Mouse (Mus musculus): ENCODE measurements around the gene Apoa2. TPM values are rescaled to one million over a fixed set of nuclear protein-coding genes. Genes with fewer than 3 reads are reported as not detected.
A peak's percentile ranks its signal among the peaks of the same experiment; 100 is the strongest.

The Apoa2 gene
- polyA plus RNA-seq, 1 experiment from 2014 or later: 347 TPM

DNA sequence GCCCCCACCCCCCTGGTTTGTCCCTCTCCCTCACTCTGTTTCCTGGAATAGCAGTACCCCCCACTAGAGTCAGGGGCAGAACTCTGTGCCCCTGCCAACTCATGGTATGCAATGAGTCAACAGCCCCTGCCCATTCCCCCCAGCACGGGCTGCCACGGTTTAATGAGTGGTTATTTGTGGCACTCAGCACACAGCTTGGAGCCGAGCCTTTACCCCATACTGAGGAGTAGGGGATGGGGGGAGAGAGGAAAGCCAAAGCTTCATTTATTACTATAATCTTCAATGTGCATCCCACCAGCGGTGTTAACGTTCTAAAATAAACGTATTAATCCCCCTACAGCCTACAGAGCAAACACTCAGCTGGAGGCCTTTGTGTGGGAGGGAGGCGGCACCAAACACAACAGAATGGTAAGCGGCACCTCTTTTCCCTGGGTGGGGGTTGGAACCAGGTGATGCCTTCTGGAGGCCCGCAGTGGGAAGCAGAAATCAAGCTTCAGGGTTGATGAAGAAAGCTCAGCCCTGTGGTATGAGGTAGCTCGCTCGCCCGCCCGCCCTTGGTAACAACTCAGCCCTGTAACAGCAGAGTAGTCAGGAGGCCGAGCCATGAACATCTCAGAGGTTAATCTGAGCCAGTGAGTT, 35.3 kb upstream of the Apoa2 start:
- 41% methylated on average over 14 of the region's 14 CpGs for WGBS
- Histone ChIP-seq H3K36me3 (ENCODE audit: control insufficient read depth, insufficient read depth, low read length) (no peaks in the 10 kb centered on the region), H3K27me3 (ENCODE audit: control insufficient read depth, insufficient read depth, low read length) (peaks cover 6% of the 10 kb centered on the region; the same call in 1 of the 2 replicates), H3K4me2 (ENCODE audit: low read depth, low read length) (peak overlapping the region; percentile 25; the same call in 1 of the 2 replicates), H3K4me1 (ENCODE audit: control insufficient read depth, insufficient read depth, low read length) (peaks cover 31% of the 10 kb centered on the region), H3K9ac (ENCODE audit: low read length) (peak overlapping the region; percentile 33; the same call in 1 of the 2 replicates), H3K27ac (ENCODE audit: low read length) (peak overlapping the region; percentile 63), H3K9me3 (replicated peaks; ENCODE audit: control insufficient read depth, low read length) (no peaks in the 10 kb centered on the region), H3K4me3 (replicated peaks; ENCODE audit: low read length) (no peak overlapping the region)
- peak; percentile 69; the same call in 1 of the 2 replicates for ATAC-seq (ENCODE audit: insufficient read depth, low FRiP score)

DNA sequence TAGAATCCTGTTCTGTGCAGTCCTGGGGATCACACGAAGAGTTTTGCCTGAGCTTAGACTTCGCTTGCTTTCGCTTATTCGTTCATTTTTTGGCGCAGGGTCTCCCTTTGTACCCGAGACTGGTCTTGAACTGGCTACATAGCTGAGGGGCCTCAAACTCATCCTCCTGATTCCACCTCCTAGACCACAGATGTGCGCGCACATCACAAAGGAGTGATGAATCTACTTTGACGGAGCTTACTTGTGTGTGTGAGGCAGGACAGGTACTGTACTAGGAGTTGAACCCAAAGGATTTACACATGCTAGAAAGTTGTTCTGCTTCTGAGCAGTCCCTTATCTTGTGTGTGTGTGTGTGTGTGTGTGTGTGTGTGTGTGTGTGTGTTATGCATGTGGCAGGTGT, 34.0 kb upstream of the Apoa2 start:
- Histone ChIP-seq H3K4me3 (replicated peaks; ENCODE audit: low read length) (no peak overlapping the region), H3K4me1 (ENCODE audit: control insufficient read depth, insufficient read depth, low read length) (peaks cover 35% of the 10 kb centered on the region), H3K27me3 (ENCODE audit: control insufficient read depth, insufficient read depth, low read length) (peaks cover 17% of the 10 kb centered on the region), H3K4me2 (ENCODE audit: low read depth, low read length) (no peak overlapping the region), H3K36me3 (ENCODE audit: control insufficient read depth, insufficient read depth, low read length) (no peaks in the 10 kb centered on the region), H3K27ac (ENCODE audit: low read length) (no peak overlapping the region), H3K9ac (ENCODE audit: low read length) (no peak overlapping the region), H3K9me3 (replicated peaks; ENCODE audit: control insufficient read depth, low read length) (no peaks in the 10 kb centered on the region)
- ATAC-seq (ENCODE audit: insufficient read depth, low FRiP score): no peak
- WGBS: 96% methylated on average over 9 of the region's 9 CpGs

DNA sequence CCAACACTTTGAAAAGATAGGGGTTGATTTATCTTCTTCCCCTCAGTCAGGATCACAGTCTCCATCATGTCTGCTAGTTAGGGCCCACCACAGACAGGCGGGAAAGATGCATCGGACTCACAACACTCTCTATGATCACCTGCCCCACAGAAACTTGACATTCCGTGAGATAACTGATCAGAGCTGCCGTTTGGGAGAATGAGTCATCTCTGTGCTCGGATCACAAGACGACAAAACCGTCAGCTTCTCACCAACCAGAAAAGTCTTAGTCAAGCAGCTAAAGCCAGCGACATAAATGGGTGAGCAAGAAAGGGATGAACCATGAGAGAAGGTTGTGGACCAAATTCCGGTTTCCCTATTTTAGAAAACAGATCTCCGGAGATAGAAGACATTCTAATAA, 32.6 kb upstream of the Apoa2 start:
- H3K9me3 ChIP-seq (replicated peaks; ENCODE audit: control insufficient read depth, low read length): no peaks in the 10 kb centered on the region

GRCm38 (mm10) chr1:171193093-171193840, 31.6 kb upstream of the Apoa2 start:
- no peak overlapping the region for H3K27ac ChIP-seq (ENCODE audit: low read length)
- 11% methylated on average over 18 of the region's 18 CpGs for WGBS
- no peaks in the 10 kb centered on the region for H3K9me3 ChIP-seq (replicated peaks; ENCODE audit: control insufficient read depth, low read length)
- H3K4me3 ChIP-seq (replicated peaks; ENCODE audit: low read length): peak overlapping the region; percentile 22
- H3K27me3 ChIP-seq (ENCODE audit: control insufficient read depth, insufficient read depth, low read length): peaks cover 19% of the 10 kb centered on the region
- H3K4me2 ChIP-seq (ENCODE audit: low read depth, low read length): peak overlapping the region; percentile 46
- H3K9ac ChIP-seq (ENCODE audit: low read length): peak overlapping the region; percentile 40; the same call in 1 of the 2 replicates
- no peak for ATAC-seq (ENCODE audit: insufficient read depth, low FRiP score)
- H3K4me1 ChIP-seq (ENCODE audit: control insufficient read depth, insufficient read depth, low read length): peaks cover 35% of the 10 kb centered on the region
- H3K36me3 ChIP-seq (ENCODE audit: control insufficient read depth, insufficient read depth, low read length): no peaks in the 10 kb centered on the region

More for the DNA sequence above, 32.6 kb upstream of the Apoa2 start:
- Histone ChIP-seq H3K4me1 (ENCODE audit: control insufficient read depth, insufficient read depth, low read length) (peaks cover 35% of the 10 kb centered on the region), H3K36me3 (ENCODE audit: control insufficient read depth, insufficient read depth, low read length) (no peaks in the 10 kb centered on the region), H3K27me3 (ENCODE audit: control insufficient read depth, insufficient read depth, low read length) (peaks cover 19% of the 10 kb centered on the region), H3K9ac (ENCODE audit: low read length) (no peak overlapping the region), H3K4me2 (ENCODE audit: low read depth, low read length) (no peak overlapping the region), H3K4me3 (replicated peaks; ENCODE audit: low read length) (no peak overlapping the region), H3K27ac (ENCODE audit: low read length) (no peak overlapping the region)
- ATAC-seq (ENCODE audit: insufficient read depth, low FRiP score): no peak
- 55% methylated on average over 10 of the region's 10 CpGs for WGBS

GRCm38 (mm10) chr1:171193911-171194830, 30.7 kb upstream of the Apoa2 start:
- WGBS: 33% methylated on average over 11 of the region's 11 CpGs
- Histone ChIP-seq H3K9ac (ENCODE audit: low read length) (no peak overlapping the region), H3K27ac (ENCODE audit: low read length) (no peak overlapping the region), H3K4me3 (replicated peaks; ENCODE audit: low read length) (no peak overlapping the region), H3K9me3 (replicated peaks; ENCODE audit: control insufficient read depth, low read length) (no peaks in the 10 kb centered on the region), H3K4me2 (ENCODE audit: low read depth, low read length) (peak overlapping the region; percentile 84), H3K36me3 (ENCODE audit: control insufficient read depth, insufficient read depth, low read length) (no peaks in the 10 kb centered on the region), H3K27me3 (ENCODE audit: control insufficient read depth, insufficient read depth, low read length) (peaks cover 19% of the 10 kb centered on the region), H3K4me1 (ENCODE audit: control insufficient read depth, insufficient read depth, low read length) (peaks cover 26% of the 10 kb centered on the region)
- no peak for ATAC-seq (ENCODE audit: insufficient read depth, low FRiP score)

DNA sequence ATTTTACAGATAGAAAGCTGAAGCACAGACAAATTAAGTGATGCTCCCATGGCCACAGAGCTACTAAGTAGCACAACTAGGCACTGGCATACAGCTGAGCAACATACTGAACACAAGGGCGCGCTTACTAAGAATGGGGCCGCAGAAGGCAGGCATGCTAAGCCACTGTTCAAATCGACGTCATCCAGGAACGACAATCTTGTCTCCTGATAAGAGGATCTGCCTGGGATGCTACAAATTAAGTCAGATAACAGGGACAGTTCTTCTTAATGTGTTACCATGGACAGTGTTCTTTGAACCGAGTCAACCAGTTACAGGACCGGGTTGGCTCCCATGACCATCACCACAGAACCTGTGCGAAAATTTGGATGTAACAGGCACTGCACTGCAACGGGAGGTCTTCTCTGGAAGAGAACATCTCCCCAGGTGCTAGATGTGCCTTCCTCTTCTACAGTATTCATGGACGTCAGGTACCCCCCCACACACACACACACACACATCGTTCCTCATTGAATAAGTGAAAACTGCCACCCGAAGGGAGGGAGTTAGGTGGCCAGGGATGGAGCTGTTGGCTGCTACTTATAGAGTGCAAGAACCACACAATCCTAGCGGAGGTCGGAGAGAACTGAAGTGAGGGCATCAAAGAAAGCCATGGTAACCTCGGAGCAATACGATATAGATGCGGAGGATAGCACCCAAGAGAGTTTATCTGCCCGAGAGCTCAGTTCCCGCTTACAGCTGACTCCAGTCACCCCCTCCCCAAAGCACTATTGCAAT, 29.6 kb upstream of the Apoa2 start:
- no peak for ATAC-seq (ENCODE audit: insufficient read depth, low FRiP score)
- peaks cover 18% of the 10 kb centered on the region for H3K4me1 ChIP-seq (ENCODE audit: control insufficient read depth, insufficient read depth, low read length)
- WGBS: 13% methylated on average over 20 of the region's 20 CpGs

DNA sequence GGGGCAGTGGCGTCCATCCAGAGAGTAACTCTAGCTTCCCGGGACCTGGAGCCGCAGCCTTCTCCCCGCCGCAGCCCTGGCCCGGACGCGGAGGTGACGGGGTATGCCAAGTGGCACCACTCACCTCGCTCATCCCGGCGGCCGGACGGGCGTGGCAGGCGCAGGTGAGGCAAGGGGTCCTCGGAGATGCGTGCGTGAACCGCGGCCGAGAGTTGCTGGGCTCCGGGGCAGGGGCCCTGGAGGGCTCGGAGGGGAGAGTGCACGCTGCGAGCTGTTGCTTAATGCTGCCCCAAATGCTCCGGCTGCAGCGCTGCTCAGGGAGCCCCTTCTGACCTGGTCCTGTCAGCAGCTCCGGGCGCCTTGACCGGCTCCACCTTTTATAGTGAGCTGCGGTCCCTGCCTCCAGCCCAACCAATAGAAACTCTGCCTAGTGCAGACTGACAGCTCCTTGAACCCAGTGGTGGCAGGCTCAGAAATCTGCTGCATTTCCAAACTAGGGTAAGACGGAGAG, 28.9 kb upstream of the Apoa2 start, which contains the start of gene Pcp4l1:
Gene Pcp4l1 (minus strand): TSS at position 382 of the 511 bp plus-strand sequence.
- Histone ChIP-seq H3K27me3 (ENCODE audit: control insufficient read depth, insufficient read depth, low read length) (peaks cover 19% of the 10 kb centered on the region), H3K9ac (ENCODE audit: low read length) (peak within 1 kb of the TSS; percentile 63), H3K4me1 (ENCODE audit: control insufficient read depth, insufficient read depth, low read length) (peaks cover 18% of the 10 kb centered on the region), H3K36me3 (ENCODE audit: control insufficient read depth, insufficient read depth, low read length) (no peaks in the 10 kb centered on the region), H3K4me2 (ENCODE audit: low read depth, low read length) (peak within 1 kb of the TSS; percentile 84), H3K9me3 (replicated peaks; ENCODE audit: control insufficient read depth, low read length) (no peaks in the 10 kb centered on the region), H3K27ac (ENCODE audit: low read length) (no peak within 1 kb of the TSS), H3K4me3 (replicated peaks; ENCODE audit: low read length) (peak within 1 kb of the TSS; percentile 56)
- ATAC-seq (ENCODE audit: insufficient read depth, low FRiP score): peak; percentile 82; the same call in 1 of the 2 replicates
- WGBS: under 1% methylated on average over 33 of the region's 33 CpGs

More for the DNA sequence above, 29.6 kb upstream of the Apoa2 start:
- Histone ChIP-seq H3K9me3 (replicated peaks; ENCODE audit: control insufficient read depth, low read length) (no peaks in the 10 kb centered on the region), H3K9ac (ENCODE audit: low read length) (peak overlapping the region; percentile 63), H3K4me3 (replicated peaks; ENCODE audit: low read length) (peak overlapping the region; percentile 56), H3K27me3 (ENCODE audit: control insufficient read depth, insufficient read depth, low read length) (peaks cover 19% of the 10 kb centered on the region), H3K36me3 (ENCODE audit: control insufficient read depth, insufficient read depth, low read length) (no peaks in the 10 kb centered on the region), H3K27ac (ENCODE audit: low read length) (no peak overlapping the region), H3K4me2 (ENCODE audit: low read depth, low read length) (peak overlapping the region; percentile 84)

DNA sequence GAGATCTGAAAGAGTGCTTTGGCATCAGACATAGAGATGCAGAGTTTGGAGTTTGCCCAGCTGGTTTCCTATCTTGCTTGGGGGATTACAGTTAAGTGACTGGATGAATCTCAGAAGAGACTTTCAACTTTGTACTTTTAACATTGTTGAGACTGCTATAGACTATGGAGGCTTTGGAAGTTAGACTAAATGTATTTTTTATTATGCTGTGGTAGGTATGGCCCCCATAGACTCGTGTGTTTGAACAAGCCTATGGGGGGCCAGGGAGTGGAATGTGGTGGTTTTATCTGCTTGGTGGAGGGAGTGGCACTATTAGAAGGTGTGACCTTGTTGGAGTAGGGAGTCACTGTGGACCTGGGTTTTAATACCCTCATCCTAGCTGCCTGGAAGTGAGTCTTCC, 25.3 kb upstream of the Apoa2 start:
- no peak overlapping the region for H3K4me2 ChIP-seq (ENCODE audit: low read depth, low read length)
- peaks cover 4% of the 10 kb centered on the region; the same call in 1 of the 2 replicates for H3K4me1 ChIP-seq (ENCODE audit: control insufficient read depth, insufficient read depth, low read length)
- peaks cover 14% of the 10 kb centered on the region for H3K27me3 ChIP-seq (ENCODE audit: control insufficient read depth, insufficient read depth, low read length)
- no peaks in the 10 kb centered on the region for H3K36me3 ChIP-seq (ENCODE audit: control insufficient read depth, insufficient read depth, low read length)
- ATAC-seq (ENCODE audit: insufficient read depth, low FRiP score): no peak
- no peak overlapping the region for H3K4me3 ChIP-seq (replicated peaks; ENCODE audit: low read length)
- H3K9ac ChIP-seq (ENCODE audit: low read length): no peak overlapping the region
- no peaks in the 10 kb centered on the region for H3K9me3 ChIP-seq (replicated peaks; ENCODE audit: control insufficient read depth, low read length)
- WGBS: 31% methylated on average over 1 of the region's 1 CpGs
- no peak overlapping the region for H3K27ac ChIP-seq (ENCODE audit: low read length)
